Mouse (Mus musculus) embryonic facial prominence, embryonic 11.5 days (tissue): Measurements from ENCODE around the gene Aph1a. TPM values are rescaled to one million over a fixed set of nuclear protein-coding genes. Genes with fewer than 3 reads are reported as not detected.
A peak's percentile ranks its signal among the peaks of the same experiment; 100 is the strongest.

Experiments used
- ATAC-seq: fragments of 200-750 bp; cut with Nextera tagmentation; replicated peaks from 2 replicates; pipeline ENCODE4 v1.8.0; 2017; ENCODE audit warnings: low read depth; ENCODE audit not compliant: insufficient number of reproducible peaks, low FRiP score, low TSS enrichment
- DNase-seq: peaks from one replicate; pipeline ENCODE4 v3.0.0-alpha.2; 2015; ENCODE audit warnings: low spot score
- H3K27ac ChIP-seq: fragments of 300-500 bp; sonication (generic); replicated peaks from 2 replicates; pipeline ENCODE4 v1.5.1; 2014; ENCODE audit warnings: mild to moderate bottlenecking, low read depth, low read length, control low read depth
- H3K27me3 ChIP-seq: fragments of 300-500 bp; sonication (generic); 2 replicates; pipeline ENCODE4 v1.6.1; 2014; ENCODE audit warnings: mild to moderate bottlenecking, low read length, moderate library complexity, mixed read lengths; ENCODE audit not compliant: control insufficient read depth, insufficient read depth
- H3K36me3 ChIP-seq: fragments of 300-500 bp; sonication (generic); replicated peaks from 2 replicates; pipeline ENCODE4 v1.6.1; 2014; ENCODE audit warnings: low read depth, mild to moderate bottlenecking, low read length, moderate library complexity, mixed read lengths; ENCODE audit not compliant: control insufficient read depth, insufficient read depth
- H3K4me1 ChIP-seq: fragments of 300-500 bp; sonication (generic); 2 replicates; pipeline ENCODE4 v1.6.1; 2014; ENCODE audit warnings: low read length, mixed read lengths; ENCODE audit not compliant: control insufficient read depth, insufficient read depth
- H3K4me2 ChIP-seq: fragments of 300-500 bp; sonication (generic); 2 replicates; pipeline ENCODE4 v1.6.1; 2014; ENCODE audit warnings: low read depth, mild to moderate bottlenecking, control low read depth, low read length, moderate library complexity
- H3K4me3 ChIP-seq: fragments of 300-500 bp; sonication (generic); 2 replicates; pipeline ENCODE4 v1.5.1; 2014; ENCODE audit warnings: low read depth, low read length, control low read depth
- H3K9ac ChIP-seq: fragments of 300-500 bp; sonication (generic); replicated peaks from 2 replicates; pipeline ENCODE4 v1.6.1; 2014; ENCODE audit warnings: mild to moderate bottlenecking, control low read depth, low read length
- H3K9me3 ChIP-seq: fragments of 300-500 bp; sonication (generic); replicated peaks from 2 replicates; pipeline ENCODE4 v1.6.1; 2016; ENCODE audit warnings: mild to moderate bottlenecking, low read length, inconsistent platforms, mixed read lengths; ENCODE audit not compliant: control insufficient read depth
- WGBS: fragments of 180-500 bp; shearing (Covaris S2); extraction: QIAGEN DNeasy Blood & Tissue Kit; methylation state at CpG from one replicate; pipeline ENCODE4 v1.1.7; 2014; 5-methylcytosine and 5-hydroxymethylcytosine counted together
- polyA plus RNA-seq: library from polyadenylated mRNA; unstranded; fragments of >200 nt; fragmentation: Nextera tagmentation; extraction: Ambion mirVana; gene quantifications from 2 replicates; pipeline ENCODE4 v1.2.1, GENCODE M21; 2014

The Aph1a gene
- polyA plus RNA-seq, 1 experiment from 2014 or later, result 31.8 TPM

GRCm38 (mm10) chr3:95901616-95902372, 8.0 kb downstream of the Aph1a start:
- WGBS, result 63% methylated on average over 9 of the region's 9 CpGs
- Histone ChIP-seq H3K9me3 (no peaks in the 10 kb centered on the region), H3K36me3 (no peaks in the 10 kb centered on the region), H3K4me1 (peaks cover 2% of the 10 kb centered on the region), H3K27me3 (no peaks in the 10 kb centered on the region), H3K27ac (no peak overlapping the region), H3K9ac (no peak overlapping the region), H3K4me3 (no peak overlapping the region), H3K4me2 (no peak overlapping the region)
- no peak for ATAC-seq
- no peak for DNase-seq

GRCm38 (mm10) chr3:95902373-95902625, 8.5 kb downstream of the Aph1a start:
- H3K27me3 ChIP-seq, result no peaks in the 10 kb centered on the region
- ATAC-seq, result no peak
- H3K36me3 ChIP-seq, result no peaks in the 10 kb centered on the region
- no peak overlapping the region for H3K4me3 ChIP-seq
- H3K9me3 ChIP-seq, result no peaks in the 10 kb centered on the region
- DNase-seq, result no peak
- no peak overlapping the region for H3K27ac ChIP-seq
- peak overlapping the region; percentile 85; the same call in 1 of the 2 replicates for H3K4me2 ChIP-seq
- no peak overlapping the region; the same call in 1 of the 2 replicates for H3K9ac ChIP-seq
- H3K4me1 ChIP-seq, result peaks cover 2% of the 10 kb centered on the region

GRCm38 (mm10) chr3:95902643-95903042, 8.9 kb downstream of the Aph1a start:
- Histone ChIP-seq H3K4me1 (peaks cover 2% of the 10 kb centered on the region), H3K4me3 (peak overlapping the region; percentile 46; the same call in 1 of the 2 replicates), H3K9me3 (no peaks in the 10 kb centered on the region), H3K27ac (no peak overlapping the region), H3K36me3 (no peaks in the 10 kb centered on the region), H3K27me3 (no peaks in the 10 kb centered on the region), H3K9ac (peak overlapping the region; percentile 41), H3K4me2 (peak overlapping the region; percentile 85)
- WGBS, result 28% methylated on average over 6 of the region's 6 CpGs
- DNase-seq (no peak), ATAC-seq (no peak)

- ATAC-seq, result 0 out of 2 replicates have a peak, but pooled peaks have one; percentile 51
- peaks cover 2% of the 10 kb centered on the region for H3K4me1 ChIP-seq
- H3K27ac ChIP-seq, result peak overlapping the region; percentile 16; the same call in 1 of the 2 replicates
- under 1% methylated on average over 15 of the region's 15 CpGs for WGBS
- no peaks in the 10 kb centered on the region for H3K9me3 ChIP-seq
- DNase-seq, result peak; percentile 50
- no peaks in the 10 kb centered on the region for H3K36me3 ChIP-seq
- H3K4me2 ChIP-seq, result peak overlapping the region; percentile 85
- peak overlapping the region; percentile 65 for H3K9ac ChIP-seq
- peak overlapping the region; percentile 46 for H3K4me3 ChIP-seq
- no peaks in the 10 kb centered on the region for H3K27me3 ChIP-seq
These were observed 10.2 kb downstream of the Aph1a start for GRCm38 (mm10) chr3:95903753-95904502.

GRCm38 (mm10) chr3:95904568-95904967, 10.8 kb downstream of the Aph1a start, which contains the start of gene Car14:
Gene Car14, minus strand, starts transcription at chr3:95904691.
- DNase-seq (peak; percentile 70), ATAC-seq (peak; percentile 53; the same call in 1 of the 2 replicates)
- Histone ChIP-seq H3K4me2 (peak within 1 kb of the TSS; percentile 85), H3K9ac (peak within 1 kb of the TSS; percentile 65), H3K27ac (peak within 1 kb of the TSS; percentile 16), H3K4me1 (peaks cover 2% of the 10 kb centered on the region), H3K27me3 (no peaks in the 10 kb centered on the region), H3K9me3 (no peaks in the 10 kb centered on the region), H3K36me3 (no peaks in the 10 kb centered on the region), H3K4me3 (peak within 1 kb of the TSS; percentile 46)
- 0% methylated on average over 15 of the region's 15 CpGs for WGBS

GRCm38 (mm10) chr3:95905146-95905939, 11.6 kb downstream of the Aph1a start:
- Histone ChIP-seq H3K27ac (peak overlapping the region; percentile 2), H3K27me3 (no peaks in the 10 kb centered on the region), H3K4me2 (peak overlapping the region; percentile 85), H3K9me3 (no peaks in the 10 kb centered on the region), H3K9ac (peak overlapping the region; percentile 65), H3K4me3 (peak overlapping the region; percentile 46), H3K36me3 (no peaks in the 10 kb centered on the region), H3K4me1 (peaks cover 2% of the 10 kb centered on the region)
- peak; percentile 53 for ATAC-seq
- under 1% methylated on average over 18 of the region's 18 CpGs for WGBS
- DNase-seq, result peak; percentile 83

GRCm38 (mm10) chr3:95905940-95906492, 12.2 kb downstream of the Aph1a start:
- Histone ChIP-seq H3K9ac (peak overlapping the region; percentile 65), H3K27me3 (no peaks in the 10 kb centered on the region), H3K4me2 (peak overlapping the region; percentile 85), H3K27ac (no peak overlapping the region), H3K4me3 (peak overlapping the region; percentile 46), H3K4me1 (peaks cover 2% of the 10 kb centered on the region), H3K9me3 (no peaks in the 10 kb centered on the region), H3K36me3 (no peaks in the 10 kb centered on the region)
- ATAC-seq, result no peak
- DNase-seq, result peak; percentile 81
- under 1% methylated on average over 12 of the region's 12 CpGs for WGBS
